Mouse (Mus musculus): ENCODE data around the gene Pibf1. TPM values are rescaled to one million over a fixed set of nuclear protein-coding genes. Genes with fewer than 3 reads are reported as not detected.

Gene Pibf1
- polyA plus RNA-seq, 1 experiment from 2014 or later, result 23.9 TPM

GRCm38 (mm10) chr14:99117576-99117975 is 18.4 kb downstream of the Pibf1 start:
- no peaks in the 10 kb centered on the region for H3K4me1 ChIP-seq
- 83% methylated on average over 4 of the region's 4 CpGs for WGBS
- H3K27me3 ChIP-seq, result no peaks in the 10 kb centered on the region
- no peak overlapping the region for H3K4me3 ChIP-seq
- peaks cover 39% of the 10 kb centered on the region for H3K36me3 ChIP-seq
- no peak overlapping the region for H3K4me2 ChIP-seq (replicated peaks)
- H3K9me3 ChIP-seq (replicated peaks), result no peaks in the 10 kb centered on the region
- no peak overlapping the region for H3K27ac ChIP-seq
- H3K9ac ChIP-seq, result no peak overlapping the region
- ATAC-seq (ENCODE audit: low FRiP score), result no peak

- no peak overlapping the region for H3K4me2 ChIP-seq (replicated peaks)
- H3K4me3 ChIP-seq, result no peak overlapping the region
- WGBS, result 91% methylated on average over 11 of the region's 11 CpGs
- peaks cover 10% of the 10 kb centered on the region for H3K36me3 ChIP-seq
- no peaks in the 10 kb centered on the region for H3K27me3 ChIP-seq
- ATAC-seq (ENCODE audit: low FRiP score), result no peak
- H3K9me3 ChIP-seq (replicated peaks), result no peaks in the 10 kb centered on the region
- H3K27ac ChIP-seq, result no peak overlapping the region
- no peaks in the 10 kb centered on the region for H3K4me1 ChIP-seq
- H3K9ac ChIP-seq, result no peak overlapping the region
Observed at GRCm38 (mm10) chr14:99121584-99122339, 22.5 kb downstream of the Pibf1 start.

GRCm38 (mm10) chr14:99124076-99124475 is 24.9 kb downstream of the Pibf1 start:
- Histone ChIP-seq H3K27me3 (no peaks in the 10 kb centered on the region), H3K9ac (no peak overlapping the region), H3K4me1 (no peaks in the 10 kb centered on the region), H3K4me3 (no peak overlapping the region), H3K27ac (no peak overlapping the region), H3K9me3 (replicated peaks) (no peaks in the 10 kb centered on the region), H3K36me3 (peaks cover 6% of the 10 kb centered on the region; the same call in 1 of the 2 replicates), H3K4me2 (replicated peaks) (no peak overlapping the region)
- no peak for ATAC-seq (ENCODE audit: low FRiP score)
- 85% methylated on average over 4 of the region's 4 CpGs for WGBS

DNA sequence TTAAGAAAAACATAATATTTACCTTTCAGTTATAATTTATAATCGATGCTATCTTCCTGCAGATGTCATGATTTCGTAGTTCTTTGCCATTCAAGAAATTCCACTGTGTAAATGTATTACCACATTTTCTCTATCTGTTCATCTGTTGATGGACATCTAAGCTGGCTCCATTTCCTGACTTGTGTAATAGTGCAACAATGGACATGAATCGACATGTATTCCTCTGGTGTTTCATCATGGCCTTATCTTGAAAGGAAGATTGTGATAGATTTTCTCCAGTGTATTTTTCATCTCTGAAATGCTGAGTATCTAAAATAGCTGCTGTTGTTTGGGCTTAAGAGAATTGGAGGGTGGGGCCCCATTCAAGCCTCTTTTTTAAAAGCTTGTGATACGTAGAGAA is 27.5 kb downstream of the Pibf1 start:
- Histone ChIP-seq H3K9me3 (replicated peaks) (no peaks in the 10 kb centered on the region), H3K4me2 (replicated peaks) (no peak overlapping the region), H3K4me1 (no peaks in the 10 kb centered on the region), H3K27me3 (no peaks in the 10 kb centered on the region), H3K4me3 (no peak overlapping the region), H3K9ac (no peak overlapping the region), H3K27ac (no peak overlapping the region), H3K36me3 (peaks cover 15% of the 10 kb centered on the region)
- WGBS, result 91% methylated on average over 4 of the region's 4 CpGs
- no peak for ATAC-seq (ENCODE audit: low FRiP score)

GRCm38 (mm10) chr14:99127509-99127908 is 28.3 kb downstream of the Pibf1 start:
- WGBS, result 75% methylated on average over 1 of the region's 1 CpGs
- H3K4me2 ChIP-seq (replicated peaks), result no peak overlapping the region
- no peaks in the 10 kb centered on the region for H3K4me1 ChIP-seq
- no peaks in the 10 kb centered on the region for H3K27me3 ChIP-seq
- H3K27ac ChIP-seq, result no peak overlapping the region
- ATAC-seq (ENCODE audit: low FRiP score), result no peak
- no peaks in the 10 kb centered on the region for H3K9me3 ChIP-seq (replicated peaks)
- H3K9ac ChIP-seq, result no peak overlapping the region
- H3K4me3 ChIP-seq, result no peak overlapping the region
- peaks cover 10% of the 10 kb centered on the region for H3K36me3 ChIP-seq

GRCm38 (mm10) chr14:99129050-99129449 is 29.8 kb downstream of the Pibf1 start:
- WGBS, result 93% methylated on average over 2 of the region's 2 CpGs

GRCm38 (mm10) chr14:99134048-99134447 is 34.8 kb downstream of the Pibf1 start:
- Histone ChIP-seq H3K4me3 (no peak overlapping the region), H3K9me3 (replicated peaks) (no peaks in the 10 kb centered on the region), H3K4me1 (no peaks in the 10 kb centered on the region), H3K27me3 (no peaks in the 10 kb centered on the region), H3K4me2 (replicated peaks) (no peak overlapping the region), H3K9ac (no peak overlapping the region), H3K27ac (no peak overlapping the region), H3K36me3 (peaks cover 29% of the 10 kb centered on the region)
- ATAC-seq (ENCODE audit: low FRiP score), result no peak
- 90% methylated on average over 2 of the region's 2 CpGs for WGBS

More at GRCm38 (mm10) chr14:99129050-99129449, 29.8 kb downstream of the Pibf1 start:
- Histone ChIP-seq H3K27me3 (no peaks in the 10 kb centered on the region), H3K4me3 (no peak overlapping the region), H3K27ac (no peak overlapping the region), H3K4me2 (replicated peaks) (no peak overlapping the region), H3K4me1 (no peaks in the 10 kb centered on the region), H3K9me3 (replicated peaks) (no peaks in the 10 kb centered on the region), H3K9ac (no peak overlapping the region), H3K36me3 (peaks cover 10% of the 10 kb centered on the region)
- ATAC-seq (ENCODE audit: low FRiP score), result no peak

- Histone ChIP-seq H3K9me3 (replicated peaks) (no peaks in the 10 kb centered on the region), H3K4me3 (no peak overlapping the region), H3K4me1 (no peaks in the 10 kb centered on the region), H3K27me3 (no peaks in the 10 kb centered on the region), H3K36me3 (peaks cover 23% of the 10 kb centered on the region), H3K9ac (no peak overlapping the region), H3K4me2 (replicated peaks) (no peak overlapping the region), H3K27ac (no peak overlapping the region)
- no peak for ATAC-seq (ENCODE audit: low FRiP score)
- 92% methylated on average over 9 of the region's 9 CpGs for WGBS
Observed at GRCm38 (mm10) chr14:99135761-99136160, 36.5 kb downstream of the Pibf1 start.

GRCm38 (mm10) chr14:99136297-99136696 is 37.1 kb downstream of the Pibf1 start:
- Histone ChIP-seq H3K27me3 (no peaks in the 10 kb centered on the region), H3K36me3 (peaks cover 19% of the 10 kb centered on the region), H3K27ac (no peak overlapping the region), H3K4me3 (no peak overlapping the region), H3K4me1 (no peaks in the 10 kb centered on the region), H3K4me2 (replicated peaks) (no peak overlapping the region), H3K9me3 (replicated peaks) (no peaks in the 10 kb centered on the region), H3K9ac (no peak overlapping the region)
- no peak for ATAC-seq (ENCODE audit: low FRiP score)
- WGBS, result 93% methylated on average over 16 of the region's 16 CpGs

DNA sequence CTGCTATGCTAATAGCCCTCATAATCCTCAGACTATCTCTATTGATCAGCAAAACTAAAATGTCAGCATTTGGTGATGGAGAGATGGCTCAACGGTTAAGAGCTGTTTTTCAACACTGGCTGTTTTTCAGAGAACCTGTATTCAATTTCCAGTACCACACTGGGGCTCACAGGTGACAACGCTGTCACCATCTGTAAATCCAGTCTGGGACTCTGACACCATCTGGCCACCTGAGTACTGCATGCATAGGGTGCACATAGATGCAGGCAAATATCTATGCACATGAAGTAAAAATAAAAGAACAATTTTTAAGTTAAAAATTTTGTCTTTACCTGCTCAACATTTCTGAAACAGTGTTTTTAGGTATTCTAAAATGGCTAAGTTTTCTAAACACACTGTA is 40.8 kb downstream of the Pibf1 start:
- H3K4me1 ChIP-seq, result peaks cover 3% of the 10 kb centered on the region; the same call in 1 of the 2 replicates
- H3K36me3 ChIP-seq, result peaks cover 23% of the 10 kb centered on the region
- no peaks in the 10 kb centered on the region for H3K9me3 ChIP-seq (replicated peaks)
- no peak overlapping the region for H3K27ac ChIP-seq
- no peak overlapping the region for H3K9ac ChIP-seq
- 94% methylated on average over 2 of the region's 2 CpGs for WGBS
- H3K27me3 ChIP-seq, result no peaks in the 10 kb centered on the region
- no peak overlapping the region for H3K4me2 ChIP-seq (replicated peaks)
- no peak overlapping the region for H3K4me3 ChIP-seq
- no peak for ATAC-seq (ENCODE audit: low FRiP score)

GRCm38 (mm10) chr14:99141786-99142633 is 42.8 kb downstream of the Pibf1 start:
- Histone ChIP-seq H3K27ac (no peak overlapping the region), H3K4me1 (peaks cover 3% of the 10 kb centered on the region; the same call in 1 of the 2 replicates), H3K36me3 (peaks cover 13% of the 10 kb centered on the region), H3K4me3 (no peak overlapping the region), H3K9ac (no peak overlapping the region), H3K9me3 (replicated peaks) (no peaks in the 10 kb centered on the region), H3K4me2 (replicated peaks) (no peak overlapping the region), H3K27me3 (no peaks in the 10 kb centered on the region)
- peak; percentile 91 for ATAC-seq (ENCODE audit: low FRiP score)
- 21% methylated on average over 15 of the region's 15 CpGs for WGBS

DNA sequence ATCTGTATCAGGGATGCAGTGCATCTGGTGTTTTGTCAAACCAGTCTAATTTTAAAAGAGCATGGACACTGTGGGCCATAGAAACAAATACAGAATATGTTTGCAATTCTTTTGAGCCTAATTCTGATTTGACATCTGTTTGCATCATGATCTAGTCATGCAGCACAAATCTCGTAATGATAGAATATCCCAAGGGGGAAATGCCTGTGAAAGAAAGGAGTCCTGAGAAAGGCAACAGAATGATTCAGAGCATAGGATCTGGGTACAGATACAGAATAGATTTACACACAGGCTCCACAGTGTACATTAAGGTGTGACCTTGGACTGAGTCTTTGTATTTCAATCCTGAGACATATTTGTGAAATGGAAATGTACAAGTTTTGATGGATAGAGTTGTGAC is 47.6 kb downstream of the Pibf1 start:
- Histone ChIP-seq H3K4me3 (no peak overlapping the region), H3K4me2 (replicated peaks) (no peak overlapping the region), H3K4me1 (peaks cover 3% of the 10 kb centered on the region; the same call in 1 of the 2 replicates), H3K36me3 (0 out of 2 replicates have a peak, but pooled peaks cover 14% of the 10 kb centered on the region), H3K9me3 (replicated peaks) (no peaks in the 10 kb centered on the region), H3K9ac (no peak overlapping the region), H3K27me3 (no peaks in the 10 kb centered on the region), H3K27ac (no peak overlapping the region)
- no peak for ATAC-seq (ENCODE audit: low FRiP score)
- 58% methylated on average over 1 of the region's 1 CpGs for WGBS

All from hindbrain, embryonic 12.5 days (tissue).